Mouse (Mus musculus) MEL (cell line): ENCODE measurements around the gene Exosc6.

ENCODE experiments used
- CHD1 ChIP-seq: IDR thresholded peaks from 2 replicates; pipeline ENCODE4 v1.6.1; 2012; ENCODE audit warnings: low read depth, mild to moderate bottlenecking, inconsistent platforms, low read length, improper control_type of control experiment
- CTCF ChIP-seq, 3 experiments: IDR thresholded peaks in 2 of 3; conservative IDR thresholded peaks in 1 of 3; 2 replicates each; pipeline ENCODE4 v1.5.1; 2011 to 2012; ENCODE audit warnings: low read length in 3 of 3, low read depth in 2 of 3, mild to moderate bottlenecking in 2 of 3, improper control_type of control experiment in 1 of 3, inconsistent platforms in 1 of 3, mixed read lengths in 1 of 3, moderate library complexity in 1 of 3; ENCODE audit not compliant: control insufficient read depth in 1 of 3, insufficient read depth in 1 of 3, poor library complexity in 1 of 3, severe bottlenecking in 1 of 3
- E2F4 ChIP-seq: IDR thresholded peaks from 2 replicates; pipeline ENCODE4 v1.6.1; 2011; ENCODE audit warnings: low read depth, low read length, improper control_type of control experiment, borderline replicate concordance
- EP300 ChIP-seq, 2 experiments: IDR thresholded peaks; 2 replicates each; pipeline ENCODE4 v1.6.1; 2011; ENCODE audit warnings: improper control_type of control experiment in 2 of 2, low read length in 2 of 2, low read depth in 1 of 2, mild to moderate bottlenecking in 1 of 2
- ETS1 ChIP-seq: IDR thresholded peaks from 2 replicates; pipeline ENCODE4 v1.6.1; 2012; ENCODE audit warnings: low read depth, mild to moderate bottlenecking, inconsistent platforms, low read length, improper control_type of control experiment, moderate library complexity
- JUND ChIP-seq: IDR thresholded peaks from 2 replicates; pipeline ENCODE4 v1.6.1; 2011; ENCODE audit warnings: low read depth, mild to moderate bottlenecking, improper control_type of control experiment, low read length
- KAT2A ChIP-seq: conservative IDR thresholded peaks from 2 replicates; pipeline ENCODE4 v1.6.1; 2012; ENCODE audit warnings: low read depth, low read length, improper control_type of control experiment, inconsistent platforms
- POLR2A ChIP-seq, 2 experiments: IDR thresholded peaks; 2 replicates each; pipeline ENCODE4 v1.6.1; 2011 to 2012; ENCODE audit warnings: low read length in 2 of 2, mild to moderate bottlenecking in 2 of 2, control low read depth in 1 of 2, improper control_type of control experiment in 1 of 2, low read depth in 1 of 2, moderate library complexity in 1 of 2; ENCODE audit not compliant: control insufficient read depth in 1 of 2, insufficient read depth in 1 of 2, poor library complexity in 1 of 2
- POLR2AphosphoS2 ChIP-seq: IDR thresholded peaks from 2 replicates; pipeline ENCODE4 v1.6.1; 2011; ENCODE audit warnings: low read length, improper control_type of control experiment
- RAD21 ChIP-seq: IDR thresholded peaks from 2 replicates; pipeline ENCODE4 v1.6.1; 2011; ENCODE audit warnings: mild to moderate bottlenecking, low read depth, low read length, improper control_type of control experiment
- TBP ChIP-seq: IDR thresholded peaks from 2 replicates; pipeline ENCODE4 v1.8.0; 2011; ENCODE audit warnings: low read depth, low read length, improper control_type of control experiment
- ZNF384 ChIP-seq: IDR thresholded peaks from 2 replicates; pipeline ENCODE4 v1.6.1; 2012; ENCODE audit warnings: low read depth, mild to moderate bottlenecking, inconsistent platforms, low read length, improper control_type of control experiment

DNA sequence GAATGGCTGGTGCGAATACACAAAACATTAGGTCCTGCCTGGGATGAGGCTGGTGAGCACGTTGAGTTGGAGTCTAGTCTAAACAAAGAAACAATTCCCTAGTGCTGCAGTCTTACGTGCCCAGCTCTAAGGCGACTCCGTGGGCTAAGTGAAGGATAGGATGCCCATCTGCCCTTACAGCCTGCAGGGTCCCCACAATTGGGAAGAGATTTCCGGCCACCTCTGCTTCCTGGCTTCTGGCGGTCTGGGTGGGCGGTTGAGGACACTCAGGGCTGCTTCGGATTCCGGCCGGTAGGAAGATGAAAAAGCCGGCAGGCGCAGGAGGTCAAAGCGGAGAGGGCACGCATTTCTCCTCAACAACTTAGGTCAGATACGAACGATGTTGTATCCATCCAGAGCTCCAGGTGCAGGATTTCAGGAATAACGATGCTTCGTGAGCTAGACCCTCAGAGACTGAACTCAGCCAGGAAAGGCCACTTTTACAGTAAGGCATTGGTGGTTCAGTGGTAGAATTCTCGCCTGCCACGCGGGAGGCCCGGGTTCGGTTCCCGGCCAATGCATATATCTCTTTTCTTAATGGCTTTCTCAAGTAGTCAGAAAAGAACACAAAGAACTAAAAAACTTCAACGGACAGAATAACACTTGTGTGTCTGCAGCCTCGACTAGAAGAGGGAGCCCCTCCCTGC lies 6.1 kb downstream of the Exosc6 start:
- no peak for TF ChIP-seq ZNF384
- no peak for TF ChIP-seq POLR2A (IDR thresholded peaks at IDR 0.05; ENCODE audit: control insufficient read depth in 1 of 2, insufficient read depth in 1 of 2, low read depth in 1 of 2, low read length in 2 of 2, poor library complexity in 1 of 2)
- peak; percentile 100 for TF ChIP-seq TBP
- no peak for TF ChIP-seq CTCF (IDR thresholded peaks at IDR 0.05 in 2 of 3, conservative IDR thresholded peaks at IDR 0.05 in 1 of 3; ENCODE audit: control insufficient read depth in 1 of 3, insufficient read depth in 1 of 3, low read depth in 2 of 3, low read length in 3 of 3, poor library complexity in 1 of 3, severe bottlenecking in 1 of 3)
- TF ChIP-seq POLR2AphosphoS2: no peak
- TF ChIP-seq CHD1: no peak
- TF ChIP-seq ETS1: no peak
- TF ChIP-seq EP300 (IDR thresholded peaks at IDR 0.05; ENCODE audit: low read depth in 1 of 2, low read length in 2 of 2): no peak
- no peak for TF ChIP-seq RAD21
- peak; percentile 61; the same call in 1 of the 2 replicates for TF ChIP-seq KAT2A
- TF ChIP-seq E2F4: peak; percentile 68; the same call in 1 of the 2 replicates
- TF ChIP-seq JUND: no peak
